Mouse (Mus musculus): ENCODE measurements around the gene St3gal3.

St3gal3 gene

GRCm38 (mm10) chr4:118090449-118090848 is 44.3 kb downstream of the St3gal3 start:
- DNase-seq (ENCODE audit: extremely low read depth, low read depth, low spot score), result no peak

- no peak for DNase-seq (ENCODE audit: extremely low read depth, low read depth, low spot score)
Observed at GRCm38 (mm10) chr4:118089939-118090338, 44.8 kb downstream of the St3gal3 start.

- DNase-seq (ENCODE audit: extremely low read depth, low read depth, low spot score), result no peak
Observed at GRCm38 (mm10) chr4:118088771-118089170, 45.9 kb downstream of the St3gal3 start.

DNA sequence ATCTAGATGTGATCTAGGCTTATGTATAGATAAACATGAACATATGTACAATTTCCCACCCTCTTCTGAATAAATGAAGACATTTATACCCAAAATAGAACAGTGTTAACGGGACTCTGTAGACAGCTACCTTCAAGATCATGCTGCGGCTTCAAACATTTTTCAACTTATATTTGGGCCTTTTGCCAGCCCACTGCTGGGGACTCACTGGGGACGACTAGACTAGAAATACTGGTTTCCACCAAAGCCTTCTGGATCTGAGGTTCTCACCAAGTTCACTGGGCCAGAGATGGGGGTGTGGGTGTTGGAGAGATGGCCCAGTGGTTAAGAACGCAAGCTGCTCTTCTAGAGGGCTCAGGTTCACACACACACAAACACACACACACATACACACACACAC is 49.7 kb downstream of the St3gal3 start:
- no peak for DNase-seq (ENCODE audit: extremely low read depth, low read depth, low spot score)

DNA sequence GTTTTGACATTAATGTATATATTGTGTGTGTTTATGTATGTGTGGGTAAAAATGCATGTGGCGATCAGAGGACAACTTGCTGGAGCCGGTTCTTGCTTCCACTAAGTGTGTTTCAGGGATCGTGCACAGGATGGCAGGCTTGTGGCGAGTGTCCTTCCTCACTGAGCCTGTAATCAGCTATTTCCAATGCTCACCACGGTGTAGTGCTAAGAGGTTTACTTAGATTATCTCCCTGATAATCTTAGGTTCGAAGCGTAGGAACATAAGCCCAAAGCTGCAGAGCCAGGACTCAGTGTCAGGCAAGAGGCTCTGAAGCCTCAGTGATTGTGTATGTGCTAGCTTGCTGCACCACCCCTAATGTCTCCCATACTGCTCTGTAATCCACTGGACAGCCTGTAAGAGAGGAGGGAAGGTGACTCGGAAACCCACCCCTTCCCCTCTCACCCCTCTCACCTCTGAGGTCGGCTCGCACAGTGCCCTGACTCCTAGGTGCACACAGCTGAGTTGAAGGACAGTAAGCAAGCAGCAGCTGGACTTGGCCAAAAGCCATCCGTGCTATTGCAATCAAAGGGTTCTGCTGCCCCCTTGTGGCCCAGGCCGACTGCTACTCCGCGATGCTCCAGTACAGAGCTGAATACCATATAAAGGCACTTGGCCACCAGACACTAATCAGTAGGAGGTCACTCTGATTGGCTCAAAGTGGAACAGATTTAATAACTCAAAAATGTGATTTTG is 51.3 kb downstream of the St3gal3 start:
- DNase-seq (ENCODE audit: extremely low read depth, low read depth, low spot score), result no peak

- DNase-seq (ENCODE audit: extremely low read depth, low read depth, low spot score), result no peak
Observed at GRCm38 (mm10) chr4:118081608-118082331, 52.9 kb downstream of the St3gal3 start.

- no peak for DNase-seq (ENCODE audit: extremely low read depth, low read depth, low spot score)
Observed at GRCm38 (mm10) chr4:118080481-118080880, 54.2 kb downstream of the St3gal3 start.

DNA sequence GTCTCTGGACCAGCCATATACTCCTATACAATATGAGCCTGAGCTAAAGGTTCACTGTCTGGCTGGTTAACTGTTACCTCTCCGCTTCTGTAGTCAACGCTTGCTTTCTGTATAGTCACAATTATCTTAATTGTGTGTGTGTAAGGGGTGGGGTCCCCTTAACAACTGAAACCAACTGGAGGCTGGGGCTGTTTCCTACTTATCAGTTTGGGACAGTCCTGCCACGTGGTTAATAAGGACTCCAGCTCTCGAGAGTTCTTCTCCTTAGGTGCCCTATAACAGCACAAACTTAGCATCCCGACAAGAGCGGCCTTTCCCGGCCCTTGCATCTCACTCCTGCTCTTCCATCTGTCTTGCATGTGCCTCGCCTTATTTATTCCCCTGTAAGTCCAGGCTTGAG is 55.5 kb downstream of the St3gal3 start:
- DNase-seq (ENCODE audit: extremely low read depth, low read depth, low spot score), result no peak

GRCm38 (mm10) chr4:118078576-118078975 is 56.1 kb downstream of the St3gal3 start:
- no peak for DNase-seq (ENCODE audit: extremely low read depth, low read depth, low spot score)

DNA sequence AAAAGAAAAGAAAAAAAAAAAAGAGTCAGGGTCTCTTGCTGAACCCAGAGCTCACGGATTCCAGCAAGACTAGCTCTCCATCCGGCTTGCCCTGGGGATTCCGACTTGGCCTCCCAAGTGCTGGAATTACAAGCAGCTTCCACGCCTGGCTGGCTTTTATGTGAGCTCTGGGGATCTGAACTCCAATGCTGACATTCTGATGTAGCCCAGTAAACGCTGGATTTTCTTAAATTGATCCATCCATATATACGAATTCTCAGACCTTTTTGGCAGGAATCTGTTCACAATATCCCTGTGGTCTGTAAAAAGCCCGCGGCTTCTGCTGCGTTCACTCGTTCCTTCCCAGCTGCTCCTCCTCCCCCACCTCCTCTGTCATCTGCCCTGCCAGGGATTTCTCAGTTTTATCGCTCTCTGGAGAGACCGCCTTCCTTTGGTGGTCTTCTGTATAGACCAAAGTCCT is 57.4 kb downstream of the St3gal3 start:
- no peak for DNase-seq (ENCODE audit: extremely low read depth, low read depth, low spot score)

DNA sequence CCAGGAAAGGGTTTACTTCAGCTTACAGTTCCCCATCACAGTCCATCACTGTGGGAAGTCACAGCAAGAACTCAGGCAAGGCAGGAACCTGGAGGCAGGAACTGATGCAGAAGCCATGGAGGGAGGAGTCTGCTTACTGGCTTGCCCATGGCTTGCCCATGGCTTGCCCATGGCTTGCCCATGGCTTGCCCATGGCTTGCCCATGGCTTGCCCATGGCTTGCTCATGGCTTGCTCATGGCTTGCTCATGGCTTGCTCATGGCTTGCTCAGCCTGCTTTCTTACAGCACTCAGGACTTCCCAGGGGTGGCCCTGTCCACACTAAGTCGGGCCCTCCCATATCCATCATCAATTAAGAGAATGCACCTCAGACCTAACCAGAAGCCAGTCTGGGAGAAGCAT is 58.1 kb downstream of the St3gal3 start:
- DNase-seq (ENCODE audit: extremely low read depth, low read depth, low spot score), result no peak

DNA sequence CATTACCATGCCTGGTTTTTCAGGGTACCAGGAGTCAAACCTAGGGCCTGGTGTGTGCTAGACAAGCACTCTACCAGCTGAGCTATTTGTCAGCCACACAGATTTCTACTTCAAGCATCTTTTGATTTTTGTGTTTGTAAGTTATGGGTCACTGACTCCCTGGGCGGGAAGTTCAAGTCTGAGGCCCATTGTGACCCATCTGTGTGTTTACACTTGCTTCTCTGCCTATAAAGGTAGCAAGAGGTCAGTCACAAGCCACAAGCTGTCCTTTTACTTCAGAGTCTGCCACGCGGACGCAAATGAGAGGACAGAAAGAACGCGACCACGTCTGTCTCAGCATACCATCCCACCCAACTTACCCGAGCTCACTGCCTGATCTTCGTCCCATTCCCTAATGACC is 59.4 kb downstream of the St3gal3 start:
- no peak for DNase-seq (ENCODE audit: extremely low read depth, low read depth, low spot score)

DNA sequence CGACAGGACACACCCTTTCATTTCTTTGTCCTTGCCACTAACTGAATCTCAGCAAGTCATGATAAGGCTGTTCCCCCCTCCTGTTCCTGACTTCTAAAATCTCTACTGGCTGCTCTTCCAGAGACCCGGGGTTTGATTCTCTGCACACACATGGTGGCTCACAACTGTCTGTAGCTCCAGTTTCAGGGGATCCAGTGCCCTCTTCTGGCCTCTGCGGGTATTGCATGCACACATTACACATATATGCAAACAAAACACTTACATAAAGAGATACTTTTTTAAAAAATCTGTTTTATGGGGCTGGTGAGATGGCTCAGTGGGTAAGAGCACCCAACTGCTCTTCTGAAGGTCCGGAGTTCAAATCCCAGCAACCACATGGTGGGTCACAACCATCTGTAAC is 60.5 kb downstream of the St3gal3 start:
- no peak for DNase-seq (ENCODE audit: extremely low read depth, low read depth, low spot score)

GRCm38 (mm10) chr4:118073128-118073527 is 61.6 kb downstream of the St3gal3 start:
- no peak for DNase-seq (ENCODE audit: extremely low read depth, low read depth, low spot score)

DNA sequence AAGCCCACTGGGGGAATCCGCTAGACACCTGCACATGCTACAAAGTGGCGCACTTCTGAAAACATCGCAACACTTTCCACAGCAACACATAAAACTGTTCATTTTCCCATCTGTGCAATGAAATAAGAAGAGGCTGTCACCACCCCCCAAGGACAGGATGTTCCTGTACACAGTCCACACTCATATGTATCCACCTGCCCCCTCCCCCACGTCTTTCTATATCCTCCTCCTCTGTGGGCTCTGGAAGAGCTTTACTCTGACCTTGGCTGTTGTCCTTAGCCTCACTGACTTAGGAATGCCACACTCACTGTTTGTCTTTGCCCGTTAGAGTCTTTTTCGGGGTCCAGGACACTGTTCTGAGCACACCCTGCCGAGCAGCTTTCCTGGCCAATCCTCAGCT is 62.8 kb downstream of the St3gal3 start:
- DNase-seq (ENCODE audit: extremely low read depth, low read depth, low spot score), result no peak

DNA sequence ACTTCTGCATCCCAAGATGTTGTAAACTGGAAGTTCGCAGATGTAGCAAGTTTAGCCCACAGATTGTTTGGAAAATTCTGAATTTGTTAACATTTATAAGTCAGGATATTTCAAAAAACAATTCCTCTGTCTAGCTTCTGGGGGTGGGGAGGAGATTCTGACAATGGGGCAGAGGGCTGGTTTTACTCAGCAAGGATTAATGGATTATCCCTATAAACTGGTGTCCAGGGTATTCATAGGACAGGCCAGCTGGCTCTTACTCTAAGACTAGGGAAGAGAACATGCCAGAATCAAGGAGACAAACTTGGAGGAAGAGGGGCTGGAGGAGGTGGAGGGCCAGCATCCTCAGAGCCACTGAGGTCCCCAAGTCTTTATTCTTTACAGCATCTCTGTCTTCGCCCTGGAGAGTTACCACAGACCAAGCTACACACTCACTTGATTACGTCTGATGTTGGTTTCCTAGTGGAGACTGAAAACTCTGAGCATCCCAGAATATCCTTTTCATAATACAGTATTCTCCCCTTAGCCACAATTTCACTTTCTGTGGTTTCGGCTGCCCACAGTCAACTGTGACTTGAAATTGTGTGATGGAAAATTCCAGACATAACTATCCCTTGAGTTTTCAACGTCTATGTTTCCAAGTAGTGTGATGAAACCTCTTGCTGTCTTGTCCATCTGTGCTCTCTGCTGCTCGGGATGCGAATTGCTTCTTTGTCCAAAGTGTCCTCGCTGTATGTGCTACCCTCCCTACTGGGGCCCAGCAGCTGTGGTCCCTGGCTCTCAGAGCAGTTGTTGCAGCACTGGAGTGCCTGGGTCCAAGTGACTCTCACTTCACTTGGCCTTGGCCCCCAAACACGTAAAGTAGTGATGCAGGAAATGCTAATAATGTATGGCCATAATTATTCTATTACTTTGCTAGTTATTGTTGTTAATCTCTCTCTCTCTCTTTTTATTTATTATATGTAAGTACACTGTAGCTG is 64.2 kb downstream of the St3gal3 start:
- no peak for DNase-seq (ENCODE audit: extremely low read depth, low read depth, low spot score)

DNA sequence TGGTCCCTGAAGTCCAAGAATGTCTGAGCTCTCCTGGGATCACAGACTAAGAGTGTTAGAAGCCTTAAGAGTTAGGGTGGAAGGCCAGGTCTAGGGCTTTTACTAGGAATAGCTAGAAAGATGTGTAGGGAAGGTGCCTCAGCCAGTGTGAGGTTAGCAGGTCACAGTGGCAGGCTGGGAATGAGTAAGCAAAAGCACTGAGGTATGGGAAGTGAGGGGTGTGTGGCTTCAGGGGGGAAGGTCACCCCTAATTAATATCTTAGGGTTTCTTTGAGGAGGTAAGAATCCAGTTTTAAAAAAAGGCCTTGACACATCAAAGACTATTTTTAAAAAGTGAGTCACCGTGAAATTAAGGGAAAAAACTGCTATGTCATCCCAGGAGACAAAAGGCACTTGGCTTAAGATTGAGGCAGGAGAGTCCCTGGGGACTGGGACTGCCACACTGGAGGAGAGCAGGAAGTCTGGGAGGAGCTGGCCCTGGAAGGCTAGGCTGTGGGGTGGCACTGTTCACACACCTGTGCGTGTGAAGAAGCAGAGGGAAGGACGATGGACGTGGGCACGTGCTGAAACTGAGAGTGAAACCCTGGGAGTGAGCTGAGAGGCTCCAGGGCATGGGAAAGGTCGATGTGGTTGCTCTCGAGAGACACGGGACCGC is 72.8 kb downstream of the St3gal3 start:
- DNase-seq (ENCODE audit: extremely low read depth, low read depth, low spot score), result no peak

DNA sequence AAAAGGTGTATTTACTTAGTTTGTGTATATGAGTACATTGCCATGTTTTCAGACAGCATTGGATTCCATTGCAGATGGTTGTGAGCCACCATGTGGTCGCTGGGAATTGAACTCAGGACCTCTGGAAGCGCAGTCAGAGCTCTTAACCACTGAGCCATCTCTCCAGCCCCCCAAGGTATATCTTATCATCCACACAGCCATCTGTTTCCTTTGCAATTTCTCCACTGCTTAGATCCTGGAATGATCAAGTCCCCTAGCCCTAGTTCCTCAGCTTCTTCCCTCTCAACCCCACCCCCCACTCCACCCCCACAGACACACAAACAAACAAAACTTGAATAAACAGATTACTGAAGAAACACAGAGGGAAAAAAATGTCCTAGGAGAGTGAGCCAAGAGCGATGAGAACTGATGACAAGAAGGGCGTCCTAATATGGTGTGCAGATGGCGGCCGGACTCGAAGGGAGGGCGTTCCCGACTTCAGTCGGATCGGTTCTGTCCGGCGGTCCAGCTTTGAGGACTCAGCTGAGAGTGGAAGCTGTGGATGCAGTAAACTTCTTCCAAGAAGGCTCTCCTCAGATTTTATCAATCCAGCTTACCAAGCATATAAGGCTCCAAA is 73.7 kb downstream of the St3gal3 start:
- no peak for DNase-seq (ENCODE audit: extremely low read depth, low read depth, low spot score)

DNA sequence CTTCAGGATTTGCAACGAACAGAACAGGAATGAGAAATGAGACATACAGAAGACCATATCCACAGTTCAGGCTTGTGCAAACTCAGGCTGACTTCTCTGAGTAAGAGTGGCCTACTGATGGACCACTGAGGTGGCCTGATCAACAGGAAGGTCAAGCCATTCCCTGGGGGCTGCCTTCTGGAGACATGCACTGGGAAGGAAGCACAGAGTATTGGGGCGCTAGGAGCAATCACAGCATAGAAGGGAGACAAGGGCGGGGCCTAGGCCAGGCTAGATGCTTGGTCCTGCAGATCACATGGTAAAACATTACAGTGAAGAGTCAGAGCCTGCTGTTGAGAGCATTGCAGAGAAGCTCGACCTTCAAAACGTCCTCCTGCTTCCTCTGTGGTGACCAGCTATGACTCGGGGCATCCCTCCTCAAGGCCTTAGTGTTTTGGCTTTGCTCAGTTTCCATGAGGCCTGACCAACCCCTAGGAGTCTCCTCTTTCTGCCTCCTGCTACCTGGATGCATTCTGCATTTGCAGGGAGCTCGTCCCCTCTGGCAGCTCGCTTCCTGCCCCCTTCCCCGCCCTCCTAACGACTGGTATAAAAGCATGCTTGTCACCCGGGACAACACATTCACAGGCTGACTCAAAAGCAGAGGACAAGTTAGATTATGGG is 74.8 kb downstream of the St3gal3 start:
- DNase-seq (ENCODE audit: extremely low read depth, low read depth, low spot score), result no peak

- no peak for DNase-seq (ENCODE audit: extremely low read depth, low read depth, low spot score)
Observed at GRCm38 (mm10) chr4:118058116-118058677, 76.5 kb downstream of the St3gal3 start.

All from fat pad, adult 2 months (tissue).